Comparison of ENCODE assay signal across 7 mouse cellular contexts in genomic region chr16:14947561-14947960, GRCm38 (mm10). TPM values are rescaled to one million over a fixed set of nuclear protein-coding genes. Genes with fewer than 3 reads are reported as not detected.
"Had no signal": no experiment of that assay in that cellular context is flagged by ENCODE, and none has a peak within 500 bp of the region (broad histone marks: within the 10 kb centered on the region; RNA-seq: fewer than 3 reads in every experiment).

No protein-coding gene starts in this region.

RNA-seq across cellular contexts. Expression of gene Efcab1, which starts 41.2 kb away (rescaled TPM):
- total RNA-seq: liver, adult 2 months; megakaryocyte progenitor cell, adult 5-6 weeks; megakaryocyte, adult 5-6 weeks; megakaryocyte-erythroid progenitor cell, adult 5-6 weeks; monocyte, adult 5-6 weeks had no signal
- polyA plus RNA-seq: liver, adult 2 months; macrophage; myocyte had no signal
